Mouse (Mus musculus) common myeloid progenitor, adult 5-6 weeks (primary cell): ENCODE results near the gene Atg7. TPM values are rescaled to one million over a fixed set of nuclear protein-coding genes. Genes with fewer than 3 reads are reported as not detected.
"Not testable (repeated sequence)": the region's sequence is repeated elsewhere in the genome, so short reads cannot be mapped to it uniquely, and the experiment has no call there.

Experiments
- ATAC-seq: replicated peaks from 2 replicates; pipeline ENCODE4 v1.8.0; 2016; ENCODE audit warnings: low read depth, mild to moderate bottlenecking, moderate TSS enrichment, inconsistent platforms; ENCODE audit not compliant: poor library complexity, severe bottlenecking
- total RNA-seq: library from RNA; stranded (forward); fragments of 200-1000, 187-1606 nt; gene quantifications from 2 replicates; pipeline ENCODE4 v1.2.3, GENCODE M21; 2017

The Atg7 gene
- total RNA-seq, 1 experiment from 2014 or later: 17.2 TPM

DNA sequence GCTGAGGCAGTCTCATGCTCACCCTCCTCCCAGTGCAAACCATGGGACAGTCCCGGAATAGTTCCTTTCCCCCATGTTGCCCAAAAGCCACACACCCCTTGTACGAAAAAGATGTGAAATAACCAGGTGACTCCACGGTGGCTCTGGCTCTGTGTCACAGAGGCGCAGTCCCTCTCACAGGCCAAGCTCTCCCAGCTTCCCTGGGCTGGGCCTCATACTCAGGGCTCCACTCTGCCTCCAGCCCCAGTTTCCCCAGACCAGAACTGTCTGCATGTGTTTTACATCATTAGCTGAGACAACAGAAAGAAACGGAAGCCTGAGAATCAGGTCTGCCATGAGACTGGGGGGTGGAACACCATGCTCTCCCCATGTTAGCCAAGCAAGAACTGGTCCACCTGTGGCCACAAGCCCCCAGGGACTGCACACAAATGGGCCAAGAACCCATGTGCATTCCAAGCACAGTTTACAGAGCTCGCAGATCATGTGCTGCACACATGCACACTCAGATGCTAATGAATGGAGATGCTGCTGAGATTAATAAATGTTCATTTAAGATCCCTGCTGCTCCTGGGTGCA is 226.7 kb downstream of the Atg7 start:
- ATAC-seq: no peak

DNA sequence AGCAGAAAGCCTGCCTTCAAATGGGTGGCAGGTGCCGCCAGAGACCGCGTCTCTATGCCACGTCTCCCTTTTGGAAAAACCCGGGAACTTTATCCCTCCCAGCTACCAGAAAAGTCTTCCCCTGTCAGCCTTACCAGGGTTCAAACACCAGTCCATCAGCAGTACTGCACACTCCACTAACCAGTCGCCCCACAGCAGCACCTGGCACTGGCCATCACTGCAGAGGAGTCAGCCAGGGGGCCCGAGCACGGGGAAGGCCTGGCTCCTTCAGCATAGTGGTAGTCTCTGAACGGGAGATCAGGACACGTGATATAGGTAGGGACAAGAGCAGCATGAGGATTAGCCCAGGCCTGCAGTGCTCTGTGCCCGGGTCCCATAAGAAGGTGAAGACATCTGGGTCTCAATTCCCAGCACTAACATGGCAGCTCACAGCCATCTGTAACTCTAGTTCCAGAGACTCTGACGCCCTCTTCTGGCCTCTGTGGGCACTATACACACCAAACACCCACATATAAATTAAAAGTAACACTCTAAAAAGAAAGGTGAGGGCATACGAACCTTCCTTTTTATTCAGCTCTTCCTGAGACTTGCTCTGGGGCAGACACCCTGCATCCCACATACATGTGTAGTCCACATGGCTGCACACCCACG is 228.2 kb downstream of the Atg7 start:
- ATAC-seq: no peak

DNA sequence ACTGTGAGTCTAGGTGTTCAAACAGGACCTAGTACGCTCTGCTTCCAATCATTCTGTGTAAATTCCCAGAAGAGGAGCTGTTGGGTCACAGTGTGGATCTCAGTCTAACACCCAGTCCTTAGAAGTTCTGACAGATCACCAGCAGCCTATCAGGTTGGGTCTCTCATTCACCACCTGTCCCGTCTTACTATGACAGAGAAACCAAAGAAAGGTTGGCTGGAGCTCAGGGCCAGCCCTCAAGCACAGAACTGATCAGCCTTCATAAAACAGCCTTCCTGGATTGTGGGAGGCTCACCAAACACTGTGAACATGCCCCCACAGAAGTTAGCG is 230.9 kb downstream of the Atg7 start:
- ATAC-seq: no peak

DNA sequence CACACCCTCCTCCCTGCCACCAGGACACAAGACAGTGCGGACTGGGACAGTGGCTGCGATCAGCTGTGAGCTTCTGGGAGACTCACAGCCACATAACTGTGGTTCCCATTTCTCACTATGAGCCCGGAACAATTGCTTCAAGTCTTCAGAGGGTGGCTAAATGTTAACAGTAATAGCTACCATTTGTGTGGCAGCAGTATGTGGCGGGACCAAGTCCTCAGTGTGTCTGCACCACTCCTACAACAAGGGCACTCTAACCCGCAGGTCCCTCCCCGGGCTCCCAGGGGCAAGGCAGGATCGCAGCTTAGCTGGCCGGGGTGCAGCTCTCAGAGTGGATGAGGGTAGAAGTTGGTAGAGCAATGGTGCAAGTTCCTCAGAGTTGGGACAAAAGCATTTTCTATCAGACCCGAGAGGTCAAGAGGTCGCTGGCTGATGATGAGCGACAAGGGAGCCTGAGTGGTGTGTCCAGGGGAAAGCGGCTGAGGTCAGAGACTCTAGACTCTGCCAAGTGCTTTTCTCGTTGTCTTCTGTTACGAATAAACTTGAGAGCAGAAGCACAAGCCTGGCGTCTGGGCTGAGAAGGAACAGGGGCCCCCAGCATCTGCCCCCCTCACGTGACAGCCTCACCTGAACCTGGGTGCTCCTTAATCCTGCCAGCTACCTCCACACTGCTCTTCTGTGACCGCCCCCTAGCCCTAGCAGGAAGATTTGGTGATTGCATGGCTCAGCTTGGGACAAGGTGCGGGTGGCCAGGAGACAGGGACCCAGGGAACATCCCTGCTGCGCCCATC is 231.4 kb downstream of the Atg7 start:
- ATAC-seq: peak; percentile 10

DNA sequence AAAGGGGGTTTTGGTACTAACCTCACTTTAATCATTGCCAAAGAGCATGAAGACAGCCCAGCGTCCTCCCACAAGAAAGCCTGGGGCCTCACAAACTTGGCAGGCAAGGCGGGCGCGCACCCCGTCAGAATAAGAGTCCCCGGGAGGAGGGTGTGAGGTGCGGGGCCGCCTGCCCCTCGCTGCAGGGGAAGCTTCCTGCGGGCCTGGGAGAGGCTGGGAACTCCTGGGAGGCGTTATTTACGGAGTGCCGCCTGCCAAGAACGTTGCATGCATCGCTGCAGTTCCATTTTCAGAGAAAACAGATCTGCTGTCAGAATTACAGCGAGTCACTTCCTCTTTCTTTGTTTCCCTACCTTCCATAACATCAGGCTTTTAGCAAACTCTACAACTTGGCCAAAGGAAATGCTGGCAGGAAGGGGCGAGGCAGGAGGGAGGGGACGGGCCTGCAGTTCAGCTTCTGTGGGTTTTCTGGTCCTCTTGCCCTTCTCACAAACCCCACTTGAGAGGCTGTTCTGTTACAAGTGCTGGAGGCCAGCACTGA is 232.2 kb downstream of the Atg7 start:
- ATAC-seq: peak; percentile 79

DNA sequence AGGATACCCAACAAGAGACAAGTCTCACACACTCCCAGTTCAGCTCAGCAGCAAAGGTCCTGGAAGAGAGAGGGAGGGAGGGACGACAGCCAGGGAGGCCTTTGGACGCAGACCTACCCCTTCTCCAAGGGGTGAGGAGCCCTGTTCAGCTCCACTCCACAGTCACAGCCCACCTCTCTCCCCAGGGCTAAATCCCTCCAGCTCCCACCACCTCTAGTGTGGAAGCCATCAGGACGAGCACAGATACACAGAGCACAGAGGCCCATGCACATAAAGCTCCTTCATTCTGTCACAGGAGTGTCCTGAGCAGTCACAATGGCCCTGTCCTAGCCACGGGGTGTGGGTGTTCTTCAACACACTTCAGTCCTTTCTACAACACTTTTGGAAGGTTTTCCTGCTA is 233.1 kb downstream of the Atg7 start:
- ATAC-seq: no peak

DNA sequence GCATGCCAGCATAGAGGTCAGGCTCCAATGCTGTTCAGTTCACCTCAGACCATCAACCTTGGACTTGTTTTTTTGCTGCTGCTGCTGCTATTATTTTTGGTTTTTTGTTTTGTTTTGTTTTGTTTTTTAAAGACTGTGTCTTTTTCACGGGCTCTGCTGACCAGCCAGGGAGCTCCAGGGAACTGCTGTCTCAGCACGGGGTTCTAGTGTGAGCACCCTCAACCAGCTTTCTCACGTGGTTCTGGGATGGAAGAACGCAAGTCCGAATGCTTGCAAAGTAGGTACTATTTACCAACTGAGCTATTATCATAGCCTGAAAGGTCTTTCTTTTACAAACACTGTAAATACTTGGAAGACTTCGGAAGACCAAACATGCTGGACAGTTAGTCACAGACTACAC is 233.6 kb downstream of the Atg7 start:
- no peak for ATAC-seq

DNA sequence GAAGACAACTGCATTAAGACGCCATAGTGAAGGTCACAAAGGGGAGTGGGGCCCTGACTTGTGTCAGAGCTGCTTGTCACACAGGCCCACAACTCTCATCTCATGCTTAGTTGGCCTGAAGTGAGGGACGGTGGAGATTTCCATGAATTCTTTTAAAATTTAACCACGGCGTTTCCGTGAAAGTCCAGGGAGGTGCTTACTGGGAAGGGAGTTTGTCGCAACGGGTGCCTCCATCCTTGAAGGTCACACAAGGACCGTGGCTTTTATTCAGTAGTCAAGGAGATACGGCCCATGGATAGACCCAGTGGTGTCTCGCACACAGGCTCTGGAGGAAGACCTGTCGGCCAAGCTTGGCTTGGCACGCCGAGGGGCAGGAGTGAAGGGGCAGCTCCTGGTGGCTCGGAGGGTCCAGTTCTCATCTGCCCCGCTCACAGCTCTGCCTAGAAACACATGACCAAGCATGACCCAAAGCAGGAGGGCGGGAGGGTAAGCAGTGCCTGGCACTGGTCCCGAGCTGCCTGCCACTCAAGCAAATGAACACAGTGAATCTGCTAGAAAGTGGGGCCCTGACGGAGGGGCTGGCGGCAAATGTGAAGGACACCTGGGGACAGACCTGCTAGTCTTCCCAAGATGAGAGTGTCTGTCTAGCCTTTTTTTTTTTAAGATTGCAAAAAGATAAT is 236.1 kb downstream of the Atg7 start:
- no peak for ATAC-seq

DNA sequence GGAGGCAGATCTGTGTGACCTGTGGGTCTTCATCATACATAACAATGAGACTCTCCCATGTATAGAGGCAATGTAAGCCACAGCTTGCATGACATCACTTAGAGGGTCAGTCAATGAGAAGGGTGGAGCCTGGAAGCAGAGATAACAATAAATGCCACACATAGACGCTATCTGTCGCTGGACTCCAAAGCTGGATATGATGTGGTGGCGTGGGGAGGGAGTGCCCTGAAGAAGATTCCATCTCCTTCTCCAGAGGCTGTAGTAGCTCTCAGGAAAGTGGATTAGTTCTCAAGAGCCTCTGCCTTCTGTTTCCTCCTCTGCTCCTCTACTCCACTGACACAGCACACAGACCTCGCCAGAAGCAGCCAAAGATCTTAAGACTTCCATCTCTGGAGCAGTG is 237.9 kb downstream of the Atg7 start:
- no peak for ATAC-seq

DNA sequence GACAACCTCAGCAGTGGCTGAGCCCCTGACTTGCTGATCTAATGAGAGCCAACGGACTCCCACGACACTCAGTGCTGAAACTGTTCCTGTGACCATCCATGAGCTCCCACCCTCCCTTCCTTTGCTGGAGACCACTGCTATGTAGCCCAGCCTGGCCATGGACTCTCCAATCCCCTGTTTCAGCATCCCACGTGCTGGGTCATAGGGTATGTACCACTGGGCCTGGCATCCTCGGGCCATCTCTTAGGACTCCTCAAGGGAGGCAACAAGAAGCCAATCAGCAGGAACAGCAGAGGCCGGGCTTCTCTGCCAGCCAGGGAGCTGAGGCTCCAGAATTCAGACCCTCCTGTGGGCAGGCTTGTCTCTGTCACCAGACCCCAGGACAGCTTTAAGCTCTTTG is 239.3 kb downstream of the Atg7 start:
- no peak for ATAC-seq

DNA sequence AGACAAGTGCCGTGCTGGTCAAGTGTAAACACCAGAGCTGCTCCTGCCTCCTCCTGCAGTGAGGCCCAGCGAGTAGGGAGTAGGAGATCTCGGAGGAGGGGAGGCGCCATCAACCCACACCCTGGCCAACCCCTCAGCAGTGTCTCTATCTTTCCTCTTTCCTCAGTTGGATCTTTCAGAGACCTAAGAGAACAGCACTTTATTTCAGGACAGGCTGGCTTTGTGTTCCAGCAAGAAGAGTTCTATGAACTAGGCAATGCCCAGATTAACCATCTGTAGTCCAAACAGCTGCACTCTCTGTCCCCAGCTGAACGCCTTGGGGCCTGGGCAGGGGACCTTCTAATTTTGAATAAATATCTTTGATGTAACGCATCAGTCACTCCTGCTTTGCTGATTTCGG is 239.8 kb downstream of the Atg7 start:
- ATAC-seq: no peak

DNA sequence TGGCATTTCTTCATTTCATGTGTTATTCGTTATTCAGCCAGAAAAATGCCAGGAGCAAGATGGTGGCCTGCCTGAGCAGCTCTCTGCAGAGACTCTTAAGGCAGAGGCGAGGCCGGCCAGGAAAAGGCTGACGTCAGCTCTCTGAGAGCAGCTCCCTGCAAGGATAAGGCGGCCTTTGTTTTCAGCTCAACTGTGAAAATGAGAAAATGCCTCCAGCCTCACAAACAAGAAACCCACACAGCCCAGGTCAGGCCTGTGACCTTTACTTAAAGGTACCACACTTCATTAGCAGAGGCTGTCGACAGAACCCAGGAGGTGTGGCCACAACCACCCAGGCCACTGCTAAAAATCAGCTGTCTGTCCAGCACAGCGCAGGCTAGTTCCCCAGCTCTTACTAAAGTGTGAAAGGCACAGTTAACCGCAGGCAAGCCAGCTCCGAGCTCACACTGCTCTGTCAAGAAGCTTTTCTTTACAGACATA is 240.4 kb downstream of the Atg7 start:
- ATAC-seq: peak; percentile 23

DNA sequence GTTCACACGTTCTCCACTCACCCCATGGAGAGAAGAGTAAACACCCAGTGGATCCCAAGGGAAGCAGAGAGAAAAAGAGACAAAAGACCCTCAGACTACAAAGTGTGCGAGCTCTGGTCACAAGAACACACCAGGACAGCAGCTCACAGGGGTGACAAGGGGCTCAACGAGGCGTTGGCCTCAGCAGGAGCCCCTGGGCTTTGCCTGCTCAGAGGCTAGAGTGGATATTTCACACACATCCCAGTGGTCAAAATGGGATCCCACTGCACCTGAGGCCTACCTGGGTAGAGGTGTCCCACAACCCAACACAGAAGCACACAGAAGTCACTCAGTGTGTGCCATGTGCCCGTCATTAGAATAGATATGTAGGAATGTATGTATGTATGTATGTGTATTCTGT is 242.2 kb downstream of the Atg7 start:
- ATAC-seq: no peak

DNA sequence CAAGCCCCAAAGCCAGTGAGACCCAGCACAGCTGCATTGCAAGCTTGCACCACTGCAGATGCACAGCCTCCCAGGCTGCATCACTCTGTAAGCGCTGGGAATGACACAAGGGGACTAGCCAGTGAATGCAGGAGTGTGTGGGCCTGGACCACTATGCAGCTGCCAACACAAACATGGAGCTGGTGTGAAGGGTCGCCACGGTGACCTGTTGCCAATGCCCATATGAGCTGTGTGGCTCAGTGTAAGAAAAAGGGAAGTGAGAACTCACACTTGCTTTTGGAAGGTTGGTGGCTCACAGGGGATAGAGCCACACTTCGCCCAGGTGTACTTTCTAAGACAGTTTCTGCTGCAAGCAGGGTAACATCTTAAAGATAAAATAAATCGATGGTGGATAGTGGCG is 243.1 kb downstream of the Atg7 start:
- peak; percentile 46 for ATAC-seq

DNA sequence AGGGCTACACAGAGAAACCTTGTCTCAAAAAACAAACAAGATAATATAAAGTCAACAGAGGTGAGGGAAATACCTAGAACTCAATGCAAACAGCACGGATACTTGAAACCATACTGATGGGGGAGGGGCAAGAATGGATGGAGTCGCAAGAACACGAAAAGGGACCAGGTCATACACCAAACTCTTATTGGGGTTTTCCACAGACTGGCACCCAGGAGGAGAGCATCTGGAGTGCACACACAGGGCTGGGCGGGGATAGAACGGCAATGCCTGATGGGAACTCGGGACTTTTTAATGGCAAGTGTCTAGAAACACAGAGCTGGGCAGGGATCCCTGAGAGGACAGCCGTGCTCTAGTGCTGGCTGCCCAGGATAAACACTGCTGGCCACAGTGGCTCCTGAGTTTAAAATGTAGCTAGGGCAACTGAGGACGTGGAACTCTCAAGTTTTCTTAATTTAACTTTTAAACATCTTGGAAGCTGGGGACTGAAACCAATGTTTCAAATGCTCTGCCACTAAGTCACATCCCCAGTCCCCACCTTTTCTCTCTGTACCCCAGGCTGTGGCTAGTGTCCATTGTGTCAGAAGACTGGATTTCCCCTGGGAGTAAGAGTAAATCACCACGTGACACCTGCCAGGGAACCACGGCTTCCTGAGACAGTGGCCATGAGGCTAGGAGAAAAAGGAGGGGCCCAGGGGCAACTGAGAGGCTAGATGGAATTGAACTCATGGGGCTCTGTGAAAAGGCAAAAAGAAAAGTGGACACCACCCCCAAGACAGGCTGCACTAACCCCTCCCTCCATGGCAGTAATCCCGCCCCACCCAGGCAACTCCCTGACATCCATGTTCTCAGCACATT is 243.8 kb downstream of the Atg7 start:
- ATAC-seq: no peak

DNA sequence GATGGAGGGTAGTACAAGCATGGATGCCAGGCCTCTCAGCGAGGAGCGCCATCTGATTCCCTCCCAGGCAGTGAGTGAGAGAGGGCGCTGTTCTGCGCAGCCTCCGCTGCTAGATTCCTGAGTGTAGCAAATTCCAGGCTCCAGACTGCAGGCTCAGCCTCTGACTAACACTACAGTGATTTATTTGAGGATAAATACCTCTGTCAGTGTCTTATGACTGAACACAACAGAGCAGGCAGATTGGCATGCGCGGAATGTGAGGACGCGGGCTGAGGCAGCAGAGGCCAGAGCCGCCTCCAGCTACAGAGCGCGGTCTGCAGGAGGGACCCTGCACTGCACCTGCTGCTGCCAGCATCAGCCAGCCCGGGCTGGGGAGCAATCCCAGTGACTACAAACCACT is 246.0 kb downstream of the Atg7 start:
- no peak for ATAC-seq

DNA sequence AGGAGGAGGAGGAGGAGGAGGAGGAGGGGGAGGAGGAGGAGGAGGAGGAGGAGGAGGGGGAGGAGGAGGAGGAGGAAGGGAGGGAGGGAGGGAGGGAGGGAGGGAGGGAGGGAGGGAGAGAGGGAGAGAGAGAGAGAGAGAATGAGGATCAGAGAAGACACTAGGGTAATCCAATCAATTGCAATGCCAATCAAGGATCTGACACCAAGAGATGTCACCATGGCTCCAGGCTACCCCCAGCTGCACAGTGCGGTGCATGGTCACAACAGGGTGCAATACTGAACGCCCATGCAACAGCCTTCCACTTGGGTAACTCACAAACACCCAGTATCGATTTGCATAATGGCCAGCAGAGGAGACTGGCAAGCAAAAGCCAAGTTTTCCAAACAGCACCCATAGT is 247.1 kb downstream of the Atg7 start:
- not testable (repeated sequence) for ATAC-seq

DNA sequence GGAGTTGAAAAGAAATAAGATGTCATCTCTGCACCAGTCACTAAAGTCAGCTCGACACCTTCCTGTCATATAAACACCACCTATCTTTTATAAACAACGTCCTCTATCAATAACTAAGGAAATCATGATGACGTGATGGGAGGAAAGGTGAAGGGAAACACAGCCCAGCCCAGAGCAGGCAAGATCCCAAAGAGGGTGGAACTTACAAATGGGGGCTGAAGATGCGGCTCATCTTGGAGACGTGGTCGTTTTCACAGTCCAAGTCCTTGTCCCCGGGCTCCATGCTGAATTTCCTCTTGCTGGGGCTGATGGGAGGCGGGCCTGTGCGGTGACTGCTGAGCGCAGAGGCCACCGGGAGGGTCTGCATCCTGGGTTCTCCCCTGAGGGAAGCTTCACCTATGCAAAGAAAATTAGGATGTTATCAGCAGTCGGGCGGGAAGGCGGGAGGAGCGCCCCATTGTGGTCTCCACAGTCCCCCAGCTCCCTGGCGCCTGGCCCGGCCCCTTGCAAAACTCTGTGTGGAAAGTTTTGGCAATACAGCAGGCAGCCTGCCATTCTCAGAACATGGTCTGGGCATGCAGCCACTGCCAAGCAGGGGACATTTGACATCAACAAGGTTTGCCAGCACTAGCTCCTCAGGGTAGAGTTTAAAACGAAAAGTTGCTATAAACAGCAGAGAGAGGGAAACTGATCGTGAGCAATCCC is 247.7 kb downstream of the Atg7 start:
- ATAC-seq: 0 out of 2 replicates have a peak, but pooled peaks have one; percentile 8

DNA sequence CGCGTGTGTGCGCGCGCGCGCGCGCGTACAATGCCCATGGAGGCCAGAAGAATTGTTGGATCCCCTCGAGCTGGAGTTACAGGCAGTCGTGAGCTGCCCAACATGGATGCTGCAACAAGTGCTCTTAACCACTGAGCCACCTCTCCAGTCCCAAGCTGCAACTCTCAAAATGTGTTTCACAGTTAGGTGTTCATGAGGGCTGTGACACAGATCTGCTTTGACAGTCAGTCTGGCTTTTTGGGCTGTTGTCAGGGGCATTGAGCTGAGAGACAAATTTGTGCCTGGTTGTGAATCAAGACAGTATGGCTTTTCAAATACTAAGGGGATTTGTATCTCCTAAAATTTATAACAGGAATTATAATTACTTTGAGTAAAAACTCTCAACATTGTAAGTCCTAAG is 248.4 kb downstream of the Atg7 start:
- ATAC-seq: no peak
